Mouse (Mus musculus): ENCODE measurements around the gene Chtop.

DNA sequence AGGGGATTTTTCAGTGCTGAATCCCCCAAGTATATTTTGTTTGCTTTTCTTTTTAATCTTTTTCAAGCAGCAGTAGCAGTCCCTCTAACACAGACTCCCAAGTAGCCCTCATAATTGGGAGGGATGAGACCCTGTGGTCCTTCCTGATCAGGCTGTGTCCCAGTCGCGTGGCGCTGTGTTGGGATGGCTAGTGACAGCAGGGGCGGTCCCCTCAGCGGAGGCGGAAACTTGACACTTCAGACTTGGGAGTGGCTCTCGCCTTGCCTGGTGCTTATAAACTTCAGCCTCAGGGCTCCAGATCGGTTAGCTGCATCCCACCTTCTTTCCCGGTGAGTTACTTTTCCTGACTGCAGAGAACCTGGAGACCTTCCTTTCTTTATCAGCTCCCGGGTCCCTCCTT, 5.4 kb upstream of the Chtop start:
- no peak for TF ChIP-seq GATA1 (IDR thresholded peaks at IDR 0.05; ENCODE audit: borderline replicate concordance, low read length)
- no peak for TF ChIP-seq CTCF (IDR thresholded peaks at IDR 0.05; ENCODE audit: low read depth, low read length)
- TF ChIP-seq TAL1 (conservative IDR thresholded peaks at IDR 0.05; ENCODE audit: low read depth, low read length): no peak

Measured in G1E (cell line).